Mouse (Mus musculus) adrenal gland, postnatal 14 days (tissue): ENCODE measurements around the gene Ndrg4. TPM values are rescaled to one million over a fixed set of nuclear protein-coding genes. Genes with fewer than 3 reads are reported as not detected.
"Not testable (repeated sequence)": the region's sequence is repeated elsewhere in the genome, so short reads cannot be mapped to it uniquely, and the experiment has no call there.

Source experiments
- DNase-seq: peaks from one replicate; pipeline ENCODE4 v3.0.0; 2021; ENCODE audit warnings: mixed read lengths
- long read RNA-seq, 2 experiments: library from polyadenylated mRNA; stranded (forward); transcript quantifications; one replicate each; pipeline ENCODE4 v2.0.0; 2021
- total RNA-seq: library from RNA; stranded (reverse); gene quantifications from 2 replicates; pipeline ENCODE4 v1.2.3, GENCODE M21; 2021

The Ndrg4 gene
- total RNA-seq: 19.8 and 36.4 TPM in 2 replicates
- long read RNA-seq, experiment 1, transcript Ndrg4-202 (15 exons, 2,966 nt): major isoform, 18 of 53 reads
- long read RNA-seq, experiment 1, transcript Ndrg4-201 (17 exons, 3,101 nt): minor isoform, 6 of 53 reads
- long read RNA-seq, experiment 1, transcript Ndrg4-203 (14 exons, 2,738 nt): minor isoform, 5 of 53 reads
- long read RNA-seq, experiment 1, partial matches to known transcripts: 5 of 53 reads
- long read RNA-seq, experiment 1, other reads (novel, unspliced or antisense): 17 of 53 reads
- long read RNA-seq, experiment 2, transcript Ndrg4-203 (14 exons, 2,738 nt): minor isoform, 5 of 36 reads
- long read RNA-seq, experiment 2, transcript Ndrg4-202 (15 exons, 2,966 nt): major isoform, 8 of 36 reads
- long read RNA-seq, experiment 2, partial matches to known transcripts: 3 of 36 reads
- long read RNA-seq, experiment 2, other reads (novel, unspliced or antisense): 17 of 36 reads

GRCm38 (mm10) chr8:95676631-95677030 lies at the start of gene Ndrg4:
Ndrg4 (plus strand) TSS chr8:95676980.
- no peak for DNase-seq

GRCm38 (mm10) chr8:95632840-95633239 lies 43.9 kb upstream of the Ndrg4 start:
- no peak for DNase-seq

- DNase-seq: peak; percentile 96
Measured at GRCm38 (mm10) chr8:95633262-95634062, 43.3 kb upstream of the Ndrg4 start, which contains the start of gene Gins3. Gins3 (plus strand) TSS chr8:95633453.

DNA sequence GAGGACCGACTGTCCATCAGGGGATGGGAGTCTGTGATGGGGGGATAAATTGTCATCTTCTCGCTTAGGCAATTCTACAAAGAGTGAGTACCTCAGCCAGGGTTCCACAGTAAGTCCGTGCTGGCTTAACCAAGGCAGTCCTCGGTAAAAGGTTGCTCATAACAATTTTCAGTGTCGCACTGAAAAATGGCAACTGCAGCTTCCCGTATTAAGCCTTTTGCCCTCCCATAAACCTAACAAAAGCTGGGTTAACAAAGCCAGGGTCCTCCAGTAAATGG lies 42.8 kb upstream of the Ndrg4 start:
- DNase-seq: no peak

DNA sequence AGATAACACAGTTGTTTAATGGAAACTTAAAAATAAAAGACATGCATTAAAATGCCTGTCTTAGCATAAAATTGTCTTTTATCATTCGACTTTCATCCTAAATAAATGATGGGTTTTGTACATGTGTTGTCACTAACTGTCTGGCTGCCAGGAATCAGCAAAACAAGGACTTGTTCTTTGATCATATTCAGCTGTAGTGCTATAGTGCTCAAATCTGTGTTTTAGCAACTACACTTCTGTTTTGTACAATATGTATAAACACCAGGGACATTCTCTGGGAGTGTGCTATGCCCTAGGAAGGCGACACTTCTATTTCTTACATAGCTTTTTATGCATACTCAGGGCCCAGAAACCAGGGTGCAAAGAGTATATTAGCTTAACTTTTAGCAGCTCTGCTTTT lies 31.8 kb upstream of the Ndrg4 start:
- DNase-seq: no peak

GRCm38 (mm10) chr8:95648251-95648650 lies 28.5 kb upstream of the Ndrg4 start:
- DNase-seq: no peak

GRCm38 (mm10) chr8:95653351-95653750 lies 23.4 kb upstream of the Ndrg4 start:
- DNase-seq: no peak

GRCm38 (mm10) chr8:95655831-95656230 lies 20.9 kb upstream of the Ndrg4 start:
- DNase-seq: no peak

GRCm38 (mm10) chr8:95656316-95657002 lies 20.3 kb upstream of the Ndrg4 start:
- DNase-seq: no peak

GRCm38 (mm10) chr8:95657523-95657922 lies 19.3 kb upstream of the Ndrg4 start:
- DNase-seq: no peak

DNA sequence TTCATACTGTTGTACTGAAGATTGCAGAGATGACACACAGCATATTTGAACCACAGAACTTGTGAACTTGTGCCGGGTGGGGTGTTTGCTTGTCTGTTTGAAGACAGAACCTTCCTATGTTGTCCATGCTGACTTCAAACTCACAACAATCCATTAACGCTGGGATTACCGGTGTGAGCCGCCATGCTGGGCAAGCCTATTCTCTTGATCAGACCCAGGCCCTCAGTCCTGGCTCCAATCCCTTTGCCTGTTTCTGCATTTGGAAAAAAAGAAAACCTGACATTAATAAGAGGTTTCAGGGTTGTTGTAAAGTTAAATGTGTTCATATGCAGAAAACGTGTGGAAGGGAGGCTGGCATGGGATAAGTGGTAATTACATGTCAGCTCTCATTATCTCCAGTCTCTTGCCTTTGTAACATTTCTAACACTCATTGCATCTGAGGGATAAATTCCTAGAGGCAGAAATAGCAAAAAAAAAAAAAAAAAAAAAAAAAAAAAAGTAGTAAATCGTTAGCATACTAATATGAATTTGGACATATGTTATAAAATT lies 16.4 kb upstream of the Ndrg4 start:
- no peak for DNase-seq

GRCm38 (mm10) chr8:95661085-95661484 lies 15.7 kb upstream of the Ndrg4 start:
- DNase-seq: no peak

DNA sequence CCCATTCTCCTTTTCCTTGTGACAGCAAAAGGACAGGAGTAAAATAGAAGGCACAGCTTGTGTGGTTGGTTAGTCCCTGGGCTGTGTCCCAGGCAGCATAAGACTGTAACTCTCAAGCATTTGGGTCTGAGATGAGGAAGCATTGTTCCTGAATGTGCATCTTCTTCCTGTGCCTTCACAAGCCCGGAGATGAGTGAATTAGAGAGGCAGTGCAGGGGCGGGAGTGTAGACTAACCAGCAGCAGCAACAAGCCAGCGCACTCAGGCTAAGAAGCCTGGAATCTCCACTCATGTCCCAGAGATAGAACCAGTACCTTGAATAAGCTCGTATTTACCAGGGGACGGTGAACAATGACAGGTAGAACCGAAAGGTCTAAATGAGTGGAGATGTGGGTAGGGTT lies 15.2 kb upstream of the Ndrg4 start:
- no peak for DNase-seq

GRCm38 (mm10) chr8:95662885-95663598 lies 13.7 kb upstream of the Ndrg4 start:
- no peak for DNase-seq

- DNase-seq: no peak
Measured at GRCm38 (mm10) chr8:95663599-95663949, 13.2 kb upstream of the Ndrg4 start.

DNA sequence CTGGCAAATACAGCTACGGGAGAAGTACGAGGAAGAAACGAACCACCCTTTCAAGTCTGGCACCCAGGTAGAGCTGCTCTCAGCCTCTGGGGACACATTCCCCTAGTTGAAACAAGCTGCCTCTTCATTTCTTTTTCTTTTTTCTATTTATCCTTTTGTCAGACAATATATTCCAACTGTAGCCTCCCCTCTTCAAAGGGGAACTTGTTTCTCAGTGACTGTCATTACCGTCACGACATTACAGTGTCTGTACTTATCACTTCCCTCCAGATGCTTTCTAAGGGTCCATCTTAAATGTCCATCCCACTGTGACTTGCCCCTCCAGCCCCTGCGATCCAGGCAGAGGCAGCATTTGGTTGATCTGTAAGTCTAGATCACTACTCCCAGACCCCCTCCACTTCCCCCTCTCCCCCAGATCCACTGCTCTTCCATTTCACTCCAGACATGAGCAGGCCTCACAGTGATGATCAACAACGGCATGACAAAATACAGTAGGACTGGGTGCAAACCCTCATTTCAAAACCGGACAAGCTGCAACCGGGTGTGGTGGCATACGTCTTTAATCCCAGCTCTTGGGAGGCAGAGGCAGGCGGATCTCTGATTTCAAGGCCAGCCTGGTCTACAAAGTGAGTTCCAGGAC lies 10.8 kb upstream of the Ndrg4 start:
- not testable (repeated sequence) for DNase-seq

DNA sequence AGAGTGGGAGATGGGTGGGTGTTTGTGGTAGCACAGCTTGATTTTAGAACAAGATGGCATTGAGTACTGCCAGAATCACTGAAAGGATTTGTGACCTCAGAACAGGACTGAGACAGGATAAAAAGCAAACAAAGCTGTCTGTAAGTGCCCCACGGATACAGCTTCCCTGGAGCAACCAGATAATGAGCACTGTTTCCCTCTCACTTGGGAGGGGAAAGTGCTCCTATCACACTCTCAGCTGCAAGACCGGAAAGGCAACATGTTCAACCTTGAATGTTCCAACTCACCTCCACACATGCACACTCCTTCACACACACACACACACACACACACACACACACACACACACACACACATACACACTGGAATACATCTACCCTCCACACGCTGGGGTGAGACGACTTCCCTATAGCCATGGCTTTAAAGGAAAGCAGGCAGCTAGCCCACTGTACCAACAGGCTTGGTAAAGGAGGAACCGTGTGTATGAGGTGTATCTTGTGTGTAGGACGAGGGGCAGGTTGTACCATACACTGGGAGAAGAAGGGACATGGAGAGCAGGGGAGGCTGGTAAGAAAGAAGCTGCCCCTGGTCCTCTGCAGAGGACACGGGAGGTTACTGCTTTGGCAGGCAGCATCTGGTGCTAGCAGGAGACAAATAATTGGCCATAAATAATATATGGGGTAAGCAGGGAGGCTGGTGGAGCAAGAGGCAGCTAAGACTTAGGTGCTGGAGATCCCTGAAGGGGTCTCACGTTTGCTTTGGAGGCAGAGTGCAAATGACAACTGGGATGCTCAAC lies 8.4 kb upstream of the Ndrg4 start:
- DNase-seq: no peak

DNA sequence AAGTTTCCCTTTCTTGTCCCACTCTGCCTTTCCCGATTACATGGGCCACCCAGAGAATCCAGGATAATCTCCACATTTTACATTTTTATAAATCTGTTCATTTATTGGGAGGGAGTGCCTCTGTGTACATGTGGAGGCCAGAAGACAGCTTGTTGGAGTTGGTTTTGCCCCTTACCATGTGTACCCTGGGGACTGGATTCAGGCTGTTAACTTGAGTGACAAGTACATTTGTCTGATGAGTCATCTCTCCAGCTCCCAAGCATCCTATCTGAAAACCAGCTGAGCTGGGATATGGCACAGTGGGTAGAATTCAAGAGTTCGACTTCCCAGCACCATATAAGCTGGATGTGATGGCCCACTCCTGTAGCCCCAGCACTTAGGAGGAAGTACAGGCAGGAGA lies 6.8 kb upstream of the Ndrg4 start:
- no peak for DNase-seq

GRCm38 (mm10) chr8:95671861-95672260 lies 4.9 kb upstream of the Ndrg4 start:
- no peak for DNase-seq

DNA sequence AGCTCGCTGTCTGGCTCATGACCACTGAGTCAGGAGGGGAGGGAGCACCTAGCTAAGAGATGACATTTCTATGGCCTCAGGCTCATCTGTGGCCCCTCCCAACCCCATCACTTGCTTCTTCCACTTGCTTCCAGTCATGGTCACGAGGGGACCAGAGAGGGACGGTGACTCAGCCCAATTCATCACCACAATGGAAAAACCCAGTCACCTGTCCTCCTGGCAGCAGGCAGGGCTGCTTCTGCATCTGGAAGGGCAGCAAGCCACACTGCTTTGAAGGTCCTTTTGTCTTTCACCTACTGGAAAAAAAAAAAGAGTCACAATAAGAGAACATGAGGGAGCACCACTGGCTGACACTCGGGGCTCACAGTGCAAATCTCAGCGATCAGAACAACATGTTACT lies 4.0 kb upstream of the Ndrg4 start:
- DNase-seq: peak; percentile 64

DNA sequence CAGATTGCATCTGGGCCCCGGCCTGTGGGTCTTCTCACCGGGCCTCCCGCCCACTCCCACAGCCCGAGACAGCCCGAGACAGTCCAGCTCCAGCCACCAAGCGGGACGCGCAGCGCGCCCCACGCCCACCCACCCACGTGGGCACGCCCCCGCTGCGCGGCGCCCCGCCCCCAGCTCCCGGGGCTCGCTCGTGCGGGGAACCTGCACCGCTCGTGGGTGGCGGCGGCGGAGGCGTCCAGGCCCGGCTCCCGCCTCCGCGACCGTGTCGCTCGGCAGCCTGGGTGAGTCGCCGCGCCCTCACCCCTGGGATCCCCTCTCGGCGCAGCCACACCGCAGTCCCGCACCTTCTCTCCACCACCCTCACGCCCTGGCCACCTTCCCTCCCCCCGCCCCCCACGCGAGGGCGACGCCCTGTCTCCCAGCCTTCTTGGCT lies 827 bp downstream of the Ndrg4 start:
- DNase-seq: peak; percentile 34
